Mouse (Mus musculus) stomach, embryonic 15.5 days (tissue): ENCODE results near the gene Slc6a3. TPM values are rescaled to one million over a fixed set of nuclear protein-coding genes. Genes with fewer than 3 reads are reported as not detected.

Experiments
- ATAC-seq: fragments of 200-750 bp; cut with Nextera tagmentation; 2 replicates; pipeline ENCODE4 v1.8.0; 2017; ENCODE audit warnings: low read depth, moderate number of reproducible peaks, moderate TSS enrichment; ENCODE audit not compliant: insufficient read depth, low FRiP score
- H3K27ac ChIP-seq: fragments of 300-500 bp; sonication (generic); 2 replicates; pipeline ENCODE4 v1.5.1; 2015; ENCODE audit warnings: mild to moderate bottlenecking, inconsistent platforms
- H3K27me3 ChIP-seq: fragments of 300-500 bp; sonication (generic); replicated peaks from 2 replicates; pipeline ENCODE4 v1.6.1; 2015; ENCODE audit warnings: inconsistent platforms
- H3K36me3 ChIP-seq: fragments of 300-500 bp; sonication (generic); 2 replicates; pipeline ENCODE4 v1.6.1; 2015; ENCODE audit warnings: inconsistent platforms
- H3K4me1 ChIP-seq: fragments of 300-500 bp; sonication (generic); 2 replicates; pipeline ENCODE4 v1.6.1; 2015; ENCODE audit warnings: inconsistent platforms
- H3K4me2 ChIP-seq: fragments of 300-500 bp; sonication (generic); 2 replicates; pipeline ENCODE4 v1.6.1; 2015; ENCODE audit warnings: mild to moderate bottlenecking, inconsistent platforms
- H3K4me3 ChIP-seq: fragments of 300-500 bp; sonication (generic); replicated peaks from 2 replicates; pipeline ENCODE4 v1.5.1; 2015; ENCODE audit warnings: inconsistent platforms
- H3K9ac ChIP-seq: fragments of 300-500 bp; sonication (generic); 2 replicates; pipeline ENCODE4 v1.6.1; 2015; ENCODE audit warnings: inconsistent platforms
- H3K9me3 ChIP-seq: fragments of 300-500 bp; sonication (generic); 2 replicates; pipeline ENCODE4 v1.6.1; 2016; ENCODE audit warnings: inconsistent platforms
- WGBS: fragments of 180-500 bp; shearing (Covaris S2); methylation state at CpG from one replicate; pipeline ENCODE4 v1.1.7; 2015; 5-methylcytosine and 5-hydroxymethylcytosine counted together
- polyA plus RNA-seq: library from polyadenylated mRNA; unstranded; fragments of >200 nt; fragmentation: Nextera tagmentation; extraction: Ambion mirVana; gene quantifications from 2 replicates; pipeline ENCODE4 v1.2.1, GENCODE M21; 2015

Gene Slc6a3
- polyA plus RNA-seq, 1 experiment from 2014 or later, result 0.08 TPM

DNA sequence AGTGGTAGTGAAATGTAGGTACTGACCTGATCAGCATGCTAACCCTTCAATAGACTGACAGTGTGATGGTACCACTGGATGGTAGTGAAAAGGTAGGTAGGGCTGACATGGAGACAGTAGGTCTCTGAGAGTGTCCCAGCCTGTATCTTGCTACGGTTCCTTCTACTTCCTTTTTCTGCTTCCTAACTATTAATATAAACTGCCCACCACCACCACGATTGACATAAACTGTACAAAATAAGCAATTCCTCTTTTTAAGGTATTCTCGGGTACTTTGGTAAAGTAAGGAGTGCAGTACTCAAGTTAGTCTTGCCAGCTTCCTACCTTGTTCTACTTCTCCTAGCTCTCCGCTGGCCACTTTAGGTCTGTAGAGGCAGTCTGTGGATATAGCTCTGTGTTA is 59.7 kb downstream of the Slc6a3 start:
- H3K27ac ChIP-seq, result no peak overlapping the region
- H3K4me1 ChIP-seq, result no peaks in the 10 kb centered on the region
- H3K36me3 ChIP-seq, result no peaks in the 10 kb centered on the region
- no peak overlapping the region for H3K4me3 ChIP-seq
- no peaks in the 10 kb centered on the region for H3K27me3 ChIP-seq
- ATAC-seq, result no peak
- 61% methylated on average over 4 of the region's 4 CpGs for WGBS
- no peaks in the 10 kb centered on the region for H3K9me3 ChIP-seq
- H3K4me2 ChIP-seq, result no peak overlapping the region
- H3K9ac ChIP-seq, result no peak overlapping the region

DNA sequence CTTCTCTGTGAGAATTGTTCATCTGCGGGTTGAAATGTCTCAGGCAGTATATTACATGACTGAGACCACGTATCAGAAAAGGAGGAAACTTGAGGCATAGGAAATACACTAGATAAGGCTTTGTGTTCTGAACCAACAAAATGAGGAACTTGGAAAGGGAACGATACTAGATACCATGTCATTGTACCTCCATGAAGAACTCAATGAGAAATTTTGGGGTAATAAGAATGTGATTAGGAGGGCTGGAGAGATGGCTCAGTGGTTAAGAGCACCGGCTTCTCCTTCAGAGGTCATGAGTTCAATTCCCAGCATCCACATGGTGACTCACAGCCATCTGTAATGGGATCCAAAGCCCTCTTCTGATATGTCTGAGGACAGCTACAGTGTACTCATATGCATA is 63.7 kb downstream of the Slc6a3 start:
- 70% methylated on average over 4 of the region's 4 CpGs for WGBS
- ATAC-seq, result no peak

GRCm38 (mm10) chr13:73603046-73603445 is 66.5 kb downstream of the Slc6a3 start:
- 46% methylated on average over 4 of the region's 4 CpGs for WGBS

More for the DNA sequence above, 63.7 kb downstream of the Slc6a3 start:
- Histone ChIP-seq H3K4me2 (no peak overlapping the region), H3K27ac (no peak overlapping the region), H3K36me3 (no peaks in the 10 kb centered on the region), H3K27me3 (no peaks in the 10 kb centered on the region), H3K4me3 (no peak overlapping the region), H3K9me3 (no peaks in the 10 kb centered on the region), H3K4me1 (peaks cover 11% of the 10 kb centered on the region), H3K9ac (no peak overlapping the region)

DNA sequence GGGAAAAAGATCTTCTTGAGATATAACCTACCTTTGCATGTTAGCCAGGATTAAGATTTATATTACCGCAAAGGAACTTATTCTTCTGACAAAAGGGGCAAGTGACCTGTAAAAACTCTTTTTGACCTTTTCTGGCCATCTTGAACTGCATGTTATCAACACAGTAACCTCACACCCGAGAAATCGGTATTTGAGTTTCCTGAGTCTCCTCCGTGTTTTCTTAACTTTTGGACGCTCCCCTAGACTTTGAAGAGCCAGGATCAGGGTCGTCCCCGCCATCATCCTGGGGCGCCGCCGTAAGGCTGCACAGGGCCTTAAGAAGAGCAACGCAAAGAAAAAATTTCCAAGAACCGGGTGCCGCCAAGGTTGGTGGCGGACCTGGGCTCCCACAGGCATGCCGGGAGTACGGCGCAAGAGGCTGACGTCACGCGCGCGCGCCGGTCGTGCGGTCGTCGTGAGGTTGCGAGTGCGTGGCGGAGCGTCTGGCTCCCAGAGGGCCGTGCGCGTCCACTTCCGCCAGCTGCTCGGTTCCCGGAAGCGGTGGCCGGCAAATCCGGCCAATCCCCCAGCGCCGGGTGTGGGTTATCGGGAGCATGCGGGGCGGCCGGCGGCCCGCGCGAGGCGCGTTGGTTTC is 67.1 kb downstream of the Slc6a3 start, which contains the start of gene Clptm1l:
Gene Clptm1l, plus strand, starts transcription at position 485 of the 634 bp plus-strand sequence.
- Histone ChIP-seq H3K9ac (peak within 1 kb of the TSS; percentile 82), H3K4me1 (peaks cover 11% of the 10 kb centered on the region), H3K4me2 (peak within 1 kb of the TSS; percentile 88), H3K4me3 (peak within 1 kb of the TSS; percentile 89), H3K36me3 (peaks cover 18% of the 10 kb centered on the region), H3K27ac (peak within 1 kb of the TSS; percentile 80), H3K27me3 (no peaks in the 10 kb centered on the region), H3K9me3 (no peaks in the 10 kb centered on the region)
- peak; percentile 97 for ATAC-seq
- WGBS, result under 1% methylated on average over 53 of the region's 53 CpGs

More at GRCm38 (mm10) chr13:73603046-73603445, 66.5 kb downstream of the Slc6a3 start:
- Histone ChIP-seq H3K36me3 (peaks cover 17% of the 10 kb centered on the region), H3K27ac (no peak overlapping the region), H3K27me3 (no peaks in the 10 kb centered on the region), H3K9me3 (no peaks in the 10 kb centered on the region), H3K9ac (peak overlapping the region; percentile 82), H3K4me1 (peaks cover 11% of the 10 kb centered on the region), H3K4me2 (peak overlapping the region; percentile 88), H3K4me3 (peak overlapping the region; percentile 89)
- ATAC-seq, result no peak

DNA sequence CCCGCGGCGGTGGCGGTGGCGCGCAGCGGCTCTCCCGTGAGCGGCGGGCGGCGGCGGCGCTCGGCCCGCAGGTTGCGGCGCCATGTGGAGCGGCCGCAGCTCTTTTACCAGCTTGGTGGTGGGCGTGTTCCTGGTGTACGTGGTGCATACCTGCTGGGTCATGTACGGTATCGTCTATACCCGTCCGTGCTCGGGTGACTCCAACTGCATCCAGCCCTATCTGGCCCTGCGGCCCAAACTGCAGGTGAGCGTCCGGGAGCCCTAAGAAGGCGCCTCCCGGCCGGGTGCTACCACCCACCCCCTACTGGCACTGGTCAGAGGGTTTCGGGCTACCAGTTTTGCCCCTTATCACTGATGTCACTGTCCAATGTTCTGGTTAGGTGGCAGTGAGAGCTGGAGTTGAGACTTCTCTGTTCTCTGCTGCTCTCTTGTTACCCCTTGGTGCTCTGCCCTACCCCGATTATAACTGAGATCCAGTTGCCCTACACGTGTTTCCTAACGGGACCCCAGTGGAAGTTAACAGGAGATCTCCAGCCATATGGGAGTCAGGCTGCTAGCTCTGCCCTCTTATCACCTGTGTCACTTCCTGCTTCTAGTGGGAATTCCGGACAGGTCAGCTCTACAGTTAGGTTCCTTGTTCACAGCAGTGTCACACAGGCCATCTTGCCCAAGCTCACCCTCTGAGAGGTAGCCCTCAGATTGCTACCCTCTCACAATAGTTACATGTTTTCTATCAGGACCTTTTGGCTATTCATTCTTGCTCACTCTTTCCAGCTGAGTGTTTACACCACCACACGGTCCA is 67.8 kb downstream of the Slc6a3 start:
- peak overlapping the region; percentile 80 for H3K27ac ChIP-seq
- ATAC-seq, result peak; percentile 79
- H3K36me3 ChIP-seq, result peaks cover 22% of the 10 kb centered on the region
- peak overlapping the region; percentile 88 for H3K4me2 ChIP-seq
- H3K9me3 ChIP-seq, result no peaks in the 10 kb centered on the region
- H3K4me1 ChIP-seq, result peaks cover 11% of the 10 kb centered on the region
- H3K4me3 ChIP-seq, result peak overlapping the region; percentile 89
- peak overlapping the region; percentile 70 for H3K9ac ChIP-seq
- 3% methylated on average over 39 of the region's 39 CpGs for WGBS
- H3K27me3 ChIP-seq, result no peaks in the 10 kb centered on the region

DNA sequence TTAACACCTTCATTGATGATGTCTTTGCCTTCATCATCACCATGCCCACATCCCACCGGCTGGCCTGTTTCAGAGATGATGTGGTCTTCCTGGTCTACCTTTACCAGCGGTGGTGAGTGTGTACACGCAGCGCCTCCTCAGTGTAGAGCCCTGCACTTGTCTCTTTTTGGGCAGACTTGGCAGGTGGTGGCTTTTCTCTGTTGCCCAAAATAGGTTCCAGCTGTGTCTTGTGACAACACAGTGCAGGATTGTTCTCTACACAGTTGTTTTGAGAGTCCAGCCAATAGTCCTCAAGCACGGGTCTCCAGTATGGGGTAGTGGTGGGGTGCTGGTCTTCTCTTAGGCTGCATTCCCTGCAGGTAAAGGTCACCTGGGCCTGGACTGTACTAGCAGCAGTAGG is 81.9 kb downstream of the Slc6a3 start:
- Histone ChIP-seq H3K36me3 (peaks cover 74% of the 10 kb centered on the region), H3K27ac (no peak overlapping the region), H3K4me3 (no peak overlapping the region), H3K9me3 (no peaks in the 10 kb centered on the region), H3K27me3 (no peaks in the 10 kb centered on the region), H3K9ac (no peak overlapping the region), H3K4me2 (no peak overlapping the region), H3K4me1 (no peaks in the 10 kb centered on the region)
- no peak for ATAC-seq
- WGBS, result 97% methylated on average over 5 of the region's 5 CpGs

GRCm38 (mm10) chr13:73620637-73621036 is 84.1 kb downstream of the Slc6a3 start:
- WGBS, result 66% methylated on average over 6 of the region's 6 CpGs
- Histone ChIP-seq H3K4me3 (no peak overlapping the region), H3K36me3 (peaks cover 52% of the 10 kb centered on the region), H3K4me2 (no peak overlapping the region), H3K27me3 (no peaks in the 10 kb centered on the region), H3K9ac (no peak overlapping the region), H3K27ac (no peak overlapping the region), H3K9me3 (no peaks in the 10 kb centered on the region), H3K4me1 (no peaks in the 10 kb centered on the region)
- no peak for ATAC-seq

DNA sequence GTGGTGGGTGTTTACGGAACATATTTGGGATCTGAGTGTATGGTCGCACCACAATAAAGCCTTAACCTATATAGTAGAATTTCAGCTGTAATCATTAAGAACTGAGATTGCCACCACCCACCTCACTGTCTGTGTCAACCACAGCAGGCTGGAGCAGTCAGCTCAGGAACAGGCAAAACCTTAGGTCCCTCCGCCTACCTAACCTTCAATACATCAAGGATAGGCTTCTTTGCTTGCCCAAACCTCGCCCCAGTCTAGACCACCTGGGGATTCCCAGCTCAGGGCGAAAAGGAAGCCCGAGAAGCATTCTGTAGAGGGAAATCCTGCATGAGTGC is 89.8 kb downstream of the Slc6a3 start:
- 0 out of 2 replicates have a peak, but pooled peaks cover 4% of the 10 kb centered on the region for H3K36me3 ChIP-seq
- no peak overlapping the region for H3K9ac ChIP-seq
- H3K4me1 ChIP-seq, result peaks cover 12% of the 10 kb centered on the region
- ATAC-seq, result no peak
- peak overlapping the region; percentile 88 for H3K4me2 ChIP-seq
- 44% methylated on average over 6 of the region's 6 CpGs for WGBS
- no peaks in the 10 kb centered on the region for H3K9me3 ChIP-seq
- peak overlapping the region; percentile 66 for H3K4me3 ChIP-seq
- no peak overlapping the region for H3K27ac ChIP-seq
- H3K27me3 ChIP-seq, result no peaks in the 10 kb centered on the region

DNA sequence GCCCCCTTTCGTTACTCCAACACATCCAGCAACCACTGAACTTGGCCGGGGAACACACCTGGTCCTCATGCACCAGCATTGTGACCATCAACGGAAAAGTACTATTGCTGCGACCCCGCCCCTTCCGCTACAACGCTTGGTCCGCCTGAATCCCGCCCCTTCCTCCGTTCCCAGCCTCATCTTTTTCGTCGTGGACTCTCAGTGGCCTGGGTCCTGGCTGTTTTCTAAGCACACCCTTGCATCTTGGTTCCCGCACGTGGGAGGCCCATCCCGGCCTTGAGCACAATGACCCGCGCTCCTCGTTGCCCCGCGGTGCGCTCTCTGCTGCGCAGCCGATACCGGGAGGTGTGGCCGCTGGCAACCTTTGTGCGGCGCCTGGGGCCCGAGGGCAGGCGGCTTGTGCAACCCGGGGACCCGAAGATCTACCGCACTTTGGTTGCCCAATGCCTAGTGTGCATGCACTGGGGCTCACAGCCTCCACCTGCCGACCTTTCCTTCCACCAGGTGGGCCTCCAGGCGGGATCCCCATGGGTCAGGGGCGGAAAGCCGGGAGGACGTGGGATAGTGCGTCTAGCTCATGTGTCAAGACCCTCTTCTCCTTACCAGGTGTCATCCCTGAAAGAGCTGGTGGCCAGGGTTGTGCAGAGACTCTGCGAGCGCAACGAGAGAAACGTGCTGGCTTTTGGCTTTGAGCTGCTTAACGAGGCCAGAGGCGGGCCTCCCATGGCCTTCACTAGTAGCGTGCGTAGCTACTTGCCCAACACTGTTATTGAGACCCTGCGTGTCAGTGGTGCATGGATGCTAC is 90.4 kb downstream of the Slc6a3 start, which contains the start of gene Tert:
Gene Tert, plus strand, starts transcription at position 167 of the 805 bp plus-strand sequence.
- Histone ChIP-seq H3K4me1 (peaks cover 12% of the 10 kb centered on the region), H3K9ac (peak within 1 kb of the TSS; percentile 35), H3K27ac (no peak within 1 kb of the TSS), H3K36me3 (no peaks in the 10 kb centered on the region), H3K27me3 (no peaks in the 10 kb centered on the region), H3K4me2 (peak within 1 kb of the TSS; percentile 88), H3K4me3 (peak within 1 kb of the TSS; percentile 66), H3K9me3 (no peaks in the 10 kb centered on the region)
- 9% methylated on average over 47 of the region's 47 CpGs for WGBS
- peak; percentile 77 for ATAC-seq
